Mouse (Mus musculus) testis, adult 10 weeks (tissue): Measurements from ENCODE around the gene Gtf2h3. TPM values are rescaled to one million over a fixed set of nuclear protein-coding genes. Genes with fewer than 3 reads are reported as not detected.

Experiments
- polyA plus RNA-seq: library from polyadenylated mRNA; stranded (reverse); fragments of 350-450 nt; fragmentation: Illumina TruSeq; extraction: RNeasy Lipid Tissue Mini Kit (QIAGEN cat#74804); gene quantifications from one replicate; pipeline ENCODE4 v1.2.3, GENCODE M21; 2014; ENCODE audit warnings: low read depth, low replicate concordance

Gtf2h3 gene
- 7.7 TPM for polyA plus RNA-seq

DNA sequence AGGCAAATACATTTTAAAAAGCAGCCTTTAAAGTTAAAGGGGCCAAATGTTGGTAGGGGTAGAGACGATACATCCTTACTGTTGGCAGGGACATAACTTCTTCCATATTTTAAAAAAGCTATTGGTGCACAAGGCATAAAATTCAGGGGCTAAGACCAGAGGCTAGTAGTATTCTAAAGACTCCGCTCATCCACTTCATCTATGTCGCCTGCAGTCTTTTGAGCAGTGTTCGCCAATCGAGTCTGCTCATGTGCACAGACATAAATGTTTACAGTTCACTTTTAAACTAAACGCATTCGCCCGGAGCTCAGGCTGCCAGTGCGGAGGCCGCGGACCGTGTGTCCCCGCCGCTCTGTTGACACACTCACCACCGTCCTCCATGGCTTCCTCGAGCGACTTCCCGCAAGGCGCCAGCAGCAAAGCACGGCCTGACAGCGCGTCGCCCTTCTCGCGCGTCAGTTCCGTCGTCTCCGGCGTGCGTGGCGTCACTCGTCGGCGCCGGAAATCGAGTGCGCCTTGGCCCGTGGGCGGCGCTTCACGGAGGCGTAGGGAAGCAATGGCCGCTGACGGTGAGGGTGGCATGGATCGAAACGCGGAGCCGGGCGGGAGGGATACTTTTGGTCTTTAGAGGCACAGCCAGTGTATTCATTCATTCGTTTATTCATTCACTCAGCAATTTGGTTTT, at the start of gene Gtf2h3, which contains the start of gene Eif2b1:
Gtf2h3 (plus strand) TSS at position 508 of the 685 bp plus-strand sequence.
Eif2b1 (minus strand) TSS at position 499 of the 685 bp plus-strand sequence.

DNA sequence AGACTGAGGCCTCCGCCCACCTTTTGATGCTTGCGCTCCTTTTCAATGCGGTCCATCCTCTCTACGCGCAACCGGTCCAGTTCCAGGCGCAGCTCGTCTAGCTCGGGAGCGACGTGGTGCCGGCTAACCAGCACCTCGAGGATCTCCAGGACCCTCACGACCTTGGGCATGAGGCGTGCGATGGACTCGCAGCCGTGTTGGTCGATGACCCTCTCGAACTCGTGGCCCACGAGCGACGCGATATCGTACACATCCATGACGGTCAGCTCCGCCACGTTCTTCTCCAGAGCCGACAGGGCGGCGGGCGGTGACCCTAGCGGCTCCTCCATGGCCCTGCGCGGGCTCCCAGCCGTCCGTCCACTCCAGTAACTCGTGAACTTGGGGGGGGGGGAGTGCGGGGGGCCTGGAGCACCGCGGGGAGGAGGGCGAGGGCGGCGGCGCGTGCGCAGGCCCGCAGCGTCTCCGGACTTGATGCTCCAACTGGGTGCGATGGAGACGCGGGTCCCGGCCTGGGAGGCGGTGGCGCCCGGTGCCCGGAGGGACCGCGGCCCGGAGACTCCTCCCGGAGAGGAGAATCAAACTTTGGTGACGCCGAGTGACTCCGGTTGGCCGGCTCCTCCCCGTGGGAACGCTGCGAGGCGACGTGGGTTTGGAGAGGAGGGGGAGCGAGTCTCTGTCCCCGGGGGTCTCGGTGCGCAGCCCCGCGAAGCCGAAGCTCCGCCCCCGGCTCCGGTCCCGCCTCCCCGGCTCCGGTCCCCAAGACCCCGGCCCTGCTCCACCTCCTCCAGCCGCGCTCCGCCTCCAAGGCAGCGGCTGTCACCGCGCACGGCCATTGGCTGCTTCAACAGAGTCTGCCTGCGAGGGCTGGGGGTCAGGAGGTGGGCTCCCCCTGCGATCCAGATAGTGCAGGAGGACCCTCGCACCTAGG, 48.0 kb upstream of the Gtf2h3 start, which contains the start of gene Rilpl1:
Rilpl1 (minus strand) TSS at position 737 of the 928 bp plus-strand sequence.

GRCm38 (mm10) chr5:124540383-124540786, 38.6 kb upstream of the Gtf2h3 start, which contains the start of gene Tmed2:
Gene Tmed2 (plus strand): TSS chr5:124540695.

GRCm38 (mm10) chr5:124552558-124553307, 26.2 kb upstream of the Gtf2h3 start, which contains the start of gene Ddx55:
Gene Ddx55 (plus strand): TSS chr5:124552864.

GRCm38 (mm10) chr5:124628448-124629363, 49.8 kb downstream of the Gtf2h3 start, which contains the start of gene Atp6v0a2:
Gene Atp6v0a2 (plus strand): TSS chr5:124628576.

Other genes starting within 250 kb of the Gtf2h3 start
- gene Cdk2ap1, start 216.1 kb upstream of the Gtf2h3 start, polyA plus RNA-seq, result 44.7 TPM
- 238 TPM for gene Sbno1, start 153.1 kb upstream of the Gtf2h3 start, polyA plus RNA-seq
- 31.7 TPM for gene Kmt5a, start 139.2 kb upstream of the Gtf2h3 start, polyA plus RNA-seq
- gene Rilpl2, start 100.8 kb upstream of the Gtf2h3 start, polyA plus RNA-seq, result 2.6 TPM
- 4.8 TPM for gene Snrnp35, start 96.0 kb upstream of the Gtf2h3 start, polyA plus RNA-seq
- 1.0 TPM for gene Rilpl1, start 47.7 kb upstream of the Gtf2h3 start, polyA plus RNA-seq
- 384 TPM for gene Tmed2, start 38.4 kb upstream of the Gtf2h3 start, polyA plus RNA-seq
- gene Ddx55, start 26.3 kb upstream of the Gtf2h3 start, polyA plus RNA-seq, result 4.5 TPM
- 32.2 TPM for gene Eif2b1, start within 50 bp of the Gtf2h3 start, polyA plus RNA-seq
- gene Atp6v0a2, start 49.4 kb downstream of the Gtf2h3 start, polyA plus RNA-seq, result 9.3 TPM
- 7.5 TPM for gene Dnah10, start 145.9 kb downstream of the Gtf2h3 start, polyA plus RNA-seq